Mouse (Mus musculus): ENCODE data around the gene Hpgds. TPM values are rescaled to one million over a fixed set of nuclear protein-coding genes. Genes with fewer than 3 reads are reported as not detected.

The Hpgds gene
- polyA plus RNA-seq (2015; fragmentation: Nextera tagmentation; extraction: Ambion mirVana), result 1.6 and 3.0 TPM in 2 replicates

DNA sequence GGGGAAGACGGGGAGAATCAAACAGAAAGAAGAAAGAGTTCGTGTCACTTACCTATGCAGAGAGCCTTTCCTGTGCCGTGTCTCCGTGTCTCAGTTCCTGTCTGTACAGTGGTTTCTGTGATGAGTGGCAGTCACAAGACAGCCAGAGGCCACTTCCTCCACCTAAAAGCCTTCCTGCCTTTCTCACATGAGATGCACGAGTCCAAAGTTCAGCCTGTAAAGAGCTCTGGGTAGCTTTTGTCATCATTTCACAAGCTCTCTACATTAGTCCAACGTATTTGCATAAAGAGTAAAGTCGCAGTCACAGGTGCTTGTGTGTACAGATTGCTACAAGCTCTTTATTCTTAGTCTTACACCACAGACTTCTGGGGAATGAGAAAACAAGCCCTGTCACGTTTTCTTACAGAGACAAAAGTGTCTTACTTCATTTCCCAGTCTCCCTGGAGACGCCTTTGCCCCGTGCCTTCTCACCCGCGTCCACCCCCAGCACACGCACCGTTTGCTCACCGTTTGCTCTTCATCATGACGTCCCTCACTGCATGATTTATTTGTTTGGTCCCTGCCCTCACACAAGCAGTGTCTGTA is at the start of gene Hpgds:
TSS of gene Hpgds (minus strand) at position 288 of the 585 bp plus-strand sequence.
- no peak for ATAC-seq (replicated peaks; ENCODE audit: extremely low read depth, insufficient read depth, low FRiP score)
- Histone ChIP-seq H3K27me3 (ENCODE audit: control insufficient read depth, insufficient read depth, low read length) (no peaks in the 10 kb centered on the region), H3K4me1 (ENCODE audit: control insufficient read depth, insufficient read depth, low read length) (no peaks in the 10 kb centered on the region), H3K9ac (ENCODE audit: low read length) (no peak within 1 kb of the TSS), H3K36me3 (ENCODE audit: control insufficient read depth, insufficient read depth) (no peaks in the 10 kb centered on the region), H3K4me3 (ENCODE audit: low read length) (no peak within 1 kb of the TSS), H3K27ac (ENCODE audit: low read length) (no peak within 1 kb of the TSS), H3K9me3 (replicated peaks; ENCODE audit: control insufficient read depth, low read length) (no peaks in the 10 kb centered on the region), H3K4me2 (ENCODE audit: low read depth, low read length) (no peak within 1 kb of the TSS)
- 55% methylated on average over 16 of the region's 16 CpGs for WGBS

DNA sequence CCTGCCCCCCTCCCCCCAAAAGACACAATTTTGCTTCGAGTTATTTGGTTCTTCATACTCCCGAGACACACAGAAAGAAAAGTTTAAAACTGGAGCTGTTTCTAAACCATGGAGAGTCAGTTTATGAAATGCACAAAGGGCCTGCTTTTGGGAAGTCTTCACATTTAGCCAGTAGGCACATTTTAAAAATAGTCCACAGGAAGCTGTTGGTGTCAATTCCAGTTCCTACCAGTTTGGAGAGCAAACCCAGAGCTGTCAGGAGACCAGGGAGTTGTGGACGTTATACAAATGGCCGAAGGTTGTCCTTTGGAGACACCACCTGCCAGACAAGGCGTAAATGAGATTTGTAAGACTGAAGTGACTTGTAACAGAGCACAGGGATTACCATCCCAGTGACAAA is 20.3 kb upstream of the Hpgds start:
- Histone ChIP-seq H3K27me3 (ENCODE audit: control insufficient read depth, insufficient read depth, low read length) (no peaks in the 10 kb centered on the region), H3K36me3 (ENCODE audit: control insufficient read depth, insufficient read depth) (no peaks in the 10 kb centered on the region), H3K4me3 (ENCODE audit: low read length) (no peak overlapping the region), H3K4me1 (ENCODE audit: control insufficient read depth, insufficient read depth, low read length) (peaks cover 3% of the 10 kb centered on the region; the same call in 1 of the 2 replicates), H3K9ac (ENCODE audit: low read length) (no peak overlapping the region), H3K9me3 (replicated peaks; ENCODE audit: control insufficient read depth, low read length) (no peaks in the 10 kb centered on the region), H3K27ac (ENCODE audit: low read length) (peak overlapping the region; percentile 51), H3K4me2 (ENCODE audit: low read depth, low read length) (no peak overlapping the region)
- 31% methylated on average over 5 of the region's 5 CpGs for WGBS
- ATAC-seq (replicated peaks; ENCODE audit: extremely low read depth, insufficient read depth, low FRiP score), result no peak

GRCm38 (mm10) chr6:65164137-65164536 is 19.4 kb upstream of the Hpgds start:
- 72% methylated on average over 6 of the region's 6 CpGs for WGBS
- no peak for ATAC-seq (replicated peaks; ENCODE audit: extremely low read depth, insufficient read depth, low FRiP score)
- no peak overlapping the region for H3K9ac ChIP-seq (ENCODE audit: low read length)
- H3K36me3 ChIP-seq (ENCODE audit: control insufficient read depth, insufficient read depth), result no peaks in the 10 kb centered on the region
- peak overlapping the region; percentile 56 for H3K27ac ChIP-seq (ENCODE audit: low read length)
- no peak overlapping the region for H3K4me3 ChIP-seq (ENCODE audit: low read length)
- H3K4me1 ChIP-seq (ENCODE audit: control insufficient read depth, insufficient read depth, low read length), result peaks cover 3% of the 10 kb centered on the region; the same call in 1 of the 2 replicates
- no peak overlapping the region for H3K4me2 ChIP-seq (ENCODE audit: low read depth, low read length)
- no peaks in the 10 kb centered on the region for H3K27me3 ChIP-seq (ENCODE audit: control insufficient read depth, insufficient read depth, low read length)
- H3K9me3 ChIP-seq (replicated peaks; ENCODE audit: control insufficient read depth, low read length), result no peaks in the 10 kb centered on the region

GRCm38 (mm10) chr6:65159381-65159942 is 14.8 kb upstream of the Hpgds start:
- 78% methylated on average over 4 of the region's 4 CpGs for WGBS
- no peak for ATAC-seq (replicated peaks; ENCODE audit: extremely low read depth, insufficient read depth, low FRiP score)
- no peaks in the 10 kb centered on the region for H3K36me3 ChIP-seq (ENCODE audit: control insufficient read depth, insufficient read depth)
- no peaks in the 10 kb centered on the region for H3K9me3 ChIP-seq (replicated peaks; ENCODE audit: control insufficient read depth, low read length)
- H3K4me1 ChIP-seq (ENCODE audit: control insufficient read depth, insufficient read depth, low read length), result no peaks in the 10 kb centered on the region
- no peaks in the 10 kb centered on the region for H3K27me3 ChIP-seq (ENCODE audit: control insufficient read depth, insufficient read depth, low read length)
- H3K9ac ChIP-seq (ENCODE audit: low read length), result no peak overlapping the region
- no peak overlapping the region for H3K4me3 ChIP-seq (ENCODE audit: low read length)
- no peak overlapping the region for H3K27ac ChIP-seq (ENCODE audit: low read length)
- H3K4me2 ChIP-seq (ENCODE audit: low read depth, low read length), result no peak overlapping the region

DNA sequence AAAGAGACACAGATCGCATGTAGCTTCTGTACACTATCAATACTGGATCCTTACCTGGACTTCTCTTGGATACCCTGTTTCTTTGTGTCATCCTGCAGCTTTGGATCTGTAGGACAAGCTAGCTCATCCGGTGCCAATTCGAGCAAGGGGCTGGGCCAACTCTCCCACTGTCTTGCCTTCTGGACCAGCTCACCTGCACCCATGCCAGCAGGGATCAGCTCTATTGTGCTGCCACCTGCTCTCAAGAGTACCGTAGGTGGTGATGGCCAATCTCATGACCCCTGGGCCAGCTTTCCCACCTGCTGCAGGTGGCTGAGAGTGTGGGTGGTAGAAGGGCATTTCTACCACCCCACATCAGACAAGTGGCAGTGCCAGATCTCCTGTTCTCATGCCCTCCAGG is 12.3 kb upstream of the Hpgds start:
- Histone ChIP-seq H3K9ac (ENCODE audit: low read length) (no peak overlapping the region), H3K27ac (ENCODE audit: low read length) (no peak overlapping the region), H3K4me2 (ENCODE audit: low read depth, low read length) (no peak overlapping the region), H3K36me3 (ENCODE audit: control insufficient read depth, insufficient read depth) (no peaks in the 10 kb centered on the region), H3K4me1 (ENCODE audit: control insufficient read depth, insufficient read depth, low read length) (no peaks in the 10 kb centered on the region), H3K27me3 (ENCODE audit: control insufficient read depth, insufficient read depth, low read length) (no peaks in the 10 kb centered on the region), H3K9me3 (replicated peaks; ENCODE audit: control insufficient read depth, low read length) (no peaks in the 10 kb centered on the region), H3K4me3 (ENCODE audit: low read length) (no peak overlapping the region)
- ATAC-seq (replicated peaks; ENCODE audit: extremely low read depth, insufficient read depth, low FRiP score), result no peak
- 89% methylated on average over 4 of the region's 4 CpGs for WGBS

- WGBS, result 48% methylated on average over 3 of the region's 3 CpGs
- H3K27me3 ChIP-seq (ENCODE audit: control insufficient read depth, insufficient read depth, low read length), result no peaks in the 10 kb centered on the region
- no peak overlapping the region for H3K4me3 ChIP-seq (ENCODE audit: low read length)
- no peak overlapping the region for H3K27ac ChIP-seq (ENCODE audit: low read length)
- H3K4me2 ChIP-seq (ENCODE audit: low read depth, low read length), result no peak overlapping the region
- H3K4me1 ChIP-seq (ENCODE audit: control insufficient read depth, insufficient read depth, low read length), result 0 out of 2 replicates have a peak, but pooled peaks cover 2% of the 10 kb centered on the region
- H3K36me3 ChIP-seq (ENCODE audit: control insufficient read depth, insufficient read depth), result no peaks in the 10 kb centered on the region
- H3K9ac ChIP-seq (ENCODE audit: low read length), result no peak overlapping the region
- ATAC-seq (replicated peaks; ENCODE audit: extremely low read depth, insufficient read depth, low FRiP score), result no peak
- no peaks in the 10 kb centered on the region for H3K9me3 ChIP-seq (replicated peaks; ENCODE audit: control insufficient read depth, low read length)
Measured at GRCm38 (mm10) chr6:65153570-65153969, 8.9 kb upstream of the Hpgds start.

DNA sequence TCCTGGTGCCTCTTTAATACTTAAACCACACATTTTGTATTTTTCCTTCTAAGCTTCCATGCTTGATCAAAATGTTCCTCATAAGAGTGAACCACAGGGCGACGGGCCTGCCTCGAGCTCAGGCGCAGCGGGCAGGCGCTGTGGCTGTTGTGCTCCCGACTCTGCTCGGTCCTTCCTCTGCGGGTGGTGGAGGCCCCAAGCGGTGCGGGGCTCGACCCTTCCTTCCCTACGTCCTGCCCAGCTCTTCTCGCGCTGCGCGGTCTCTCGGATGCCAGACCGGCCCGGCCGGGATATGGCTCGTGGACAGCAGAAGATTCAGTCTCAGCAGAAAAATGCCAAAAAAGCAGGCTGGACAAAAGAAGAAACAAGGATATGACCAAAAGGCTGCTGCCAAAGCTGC is 6.0 kb upstream of the Hpgds start:
- WGBS, result 11% methylated on average over 22 of the region's 22 CpGs
- H3K27ac ChIP-seq (ENCODE audit: low read length), result no peak overlapping the region
- H3K4me3 ChIP-seq (ENCODE audit: low read length), result peak overlapping the region; percentile 30
- H3K9ac ChIP-seq (ENCODE audit: low read length), result no peak overlapping the region; the same call in 1 of the 2 replicates
- H3K36me3 ChIP-seq (ENCODE audit: control insufficient read depth, insufficient read depth), result no peaks in the 10 kb centered on the region
- H3K4me1 ChIP-seq (ENCODE audit: control insufficient read depth, insufficient read depth, low read length), result 0 out of 2 replicates have a peak, but pooled peaks cover 2% of the 10 kb centered on the region
- H3K27me3 ChIP-seq (ENCODE audit: control insufficient read depth, insufficient read depth, low read length), result no peaks in the 10 kb centered on the region
- no peaks in the 10 kb centered on the region for H3K9me3 ChIP-seq (replicated peaks; ENCODE audit: control insufficient read depth, low read length)
- ATAC-seq (replicated peaks; ENCODE audit: extremely low read depth, insufficient read depth, low FRiP score), result no peak
- peak overlapping the region; percentile 60 for H3K4me2 ChIP-seq (ENCODE audit: low read depth, low read length)

DNA sequence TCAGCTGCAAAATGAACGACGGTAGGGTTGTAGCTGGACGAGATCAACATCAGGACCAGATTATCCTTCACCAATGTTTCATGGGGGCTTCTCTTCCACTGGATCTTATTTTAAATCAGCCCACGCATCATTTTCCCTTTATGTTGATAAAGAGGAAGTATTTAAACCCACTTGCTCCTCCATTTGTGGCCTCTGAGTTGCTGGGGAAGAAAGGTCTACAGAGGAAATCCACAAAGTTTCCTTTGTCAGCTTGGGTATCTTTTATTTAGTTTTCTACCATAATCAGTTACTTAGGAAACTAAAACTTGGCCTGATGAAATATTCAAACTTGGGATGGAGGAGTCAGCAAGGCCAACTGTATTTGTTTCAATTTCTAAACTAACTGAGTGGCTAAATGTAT is 1.7 kb upstream of the Hpgds start:
- Histone ChIP-seq H3K4me1 (ENCODE audit: control insufficient read depth, insufficient read depth, low read length) (0 out of 2 replicates have a peak, but pooled peaks cover 2% of the 10 kb centered on the region), H3K9ac (ENCODE audit: low read length) (no peak overlapping the region), H3K27me3 (ENCODE audit: control insufficient read depth, insufficient read depth, low read length) (no peaks in the 10 kb centered on the region), H3K9me3 (replicated peaks; ENCODE audit: control insufficient read depth, low read length) (no peaks in the 10 kb centered on the region), H3K36me3 (ENCODE audit: control insufficient read depth, insufficient read depth) (no peaks in the 10 kb centered on the region), H3K4me2 (ENCODE audit: low read depth, low read length) (no peak overlapping the region), H3K4me3 (ENCODE audit: low read length) (no peak overlapping the region), H3K27ac (ENCODE audit: low read length) (no peak overlapping the region)
- WGBS, result 74% methylated on average over 4 of the region's 4 CpGs
- no peak for ATAC-seq (replicated peaks; ENCODE audit: extremely low read depth, insufficient read depth, low FRiP score)

GRCm38 (mm10) chr6:65142316-65142715 is 2.4 kb downstream of the Hpgds start:
- Histone ChIP-seq H3K36me3 (ENCODE audit: control insufficient read depth, insufficient read depth) (no peaks in the 10 kb centered on the region), H3K4me2 (ENCODE audit: low read depth, low read length) (no peak overlapping the region), H3K27ac (ENCODE audit: low read length) (no peak overlapping the region), H3K4me1 (ENCODE audit: control insufficient read depth, insufficient read depth, low read length) (no peaks in the 10 kb centered on the region), H3K9me3 (replicated peaks; ENCODE audit: control insufficient read depth, low read length) (no peaks in the 10 kb centered on the region), H3K9ac (ENCODE audit: low read length) (no peak overlapping the region), H3K27me3 (ENCODE audit: control insufficient read depth, insufficient read depth, low read length) (no peaks in the 10 kb centered on the region), H3K4me3 (ENCODE audit: low read length) (no peak overlapping the region)
- no peak for ATAC-seq (replicated peaks; ENCODE audit: extremely low read depth, insufficient read depth, low FRiP score)
- WGBS, result 91% methylated on average over 1 of the region's 1 CpGs

Measured in heart, embryonic 16.5 days (tissue).